Mouse (Mus musculus): ENCODE data around the gene Tmem214. TPM values are rescaled to one million over a fixed set of nuclear protein-coding genes. Genes with fewer than 3 reads are reported as not detected.

The Tmem214 gene
- 80.9 and 122 TPM in 2 replicates for polyA plus RNA-seq (2012; rRNA removed; ENCODE audit: low replicate concordance)

DNA sequence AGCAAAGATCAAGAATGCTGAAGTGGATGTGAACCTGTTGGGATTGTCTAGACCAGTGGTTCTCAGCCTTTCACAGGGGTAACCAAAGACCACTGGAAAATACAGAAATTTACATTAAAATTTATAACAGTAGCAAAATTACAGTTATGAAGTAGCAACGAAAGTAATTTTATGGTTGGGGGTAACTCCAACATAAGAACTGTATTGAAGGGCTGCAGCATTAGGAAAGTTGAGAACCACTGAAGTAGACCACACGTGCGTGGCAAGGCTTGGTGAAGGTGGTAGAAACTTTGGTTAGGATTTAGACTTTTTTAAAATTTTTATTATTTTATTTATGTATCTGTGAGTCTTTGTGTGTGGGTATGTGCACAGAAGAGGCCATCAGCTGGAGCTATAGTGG lies at the start of gene Tmem214:
TSS of gene Tmem214 (plus strand) at position 301 of the 400 bp plus-strand sequence.

GRCm38 (mm10) chr5:30888337-30889087 lies 20.7 kb downstream of the Tmem214 start, which contains the start of gene Agbl5:
Agbl5 (plus strand) TSS chr5:30888694.

DNA sequence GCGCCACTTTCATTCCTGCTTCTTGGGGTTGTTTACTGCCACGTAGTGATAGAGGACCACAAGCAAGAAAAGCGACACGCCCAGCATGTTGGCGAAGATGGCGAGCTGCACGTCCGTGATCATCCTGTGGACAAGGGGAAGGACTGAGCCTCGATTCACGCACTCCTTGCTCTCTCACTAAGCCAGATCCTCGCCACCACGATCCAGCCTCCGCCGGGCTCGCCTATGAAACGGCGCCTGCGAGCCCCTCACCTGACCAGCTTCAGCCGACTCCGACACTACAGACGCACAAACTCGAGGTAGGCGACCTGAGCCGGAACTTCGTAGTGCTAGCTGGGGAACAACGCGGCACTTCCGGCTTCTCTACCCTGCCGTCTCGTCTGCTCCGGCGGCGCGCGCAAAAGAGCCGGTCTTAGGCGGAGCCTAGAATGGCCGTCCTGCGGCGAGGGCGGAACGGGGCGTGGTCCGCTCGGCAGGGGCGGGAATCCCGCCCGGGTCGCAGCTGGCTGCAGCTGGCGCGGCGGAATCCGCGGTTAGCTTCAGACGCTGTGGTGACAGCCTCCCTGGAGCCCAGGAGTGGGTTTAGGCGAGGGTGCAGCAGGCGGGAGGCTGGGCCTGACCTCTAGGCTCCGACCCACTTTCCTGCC lies 39.7 kb downstream of the Tmem214 start, which contains the start of gene Ost4:
TSS of gene Ost4 (minus strand) at position 376 of the 647 bp plus-strand sequence.

DNA sequence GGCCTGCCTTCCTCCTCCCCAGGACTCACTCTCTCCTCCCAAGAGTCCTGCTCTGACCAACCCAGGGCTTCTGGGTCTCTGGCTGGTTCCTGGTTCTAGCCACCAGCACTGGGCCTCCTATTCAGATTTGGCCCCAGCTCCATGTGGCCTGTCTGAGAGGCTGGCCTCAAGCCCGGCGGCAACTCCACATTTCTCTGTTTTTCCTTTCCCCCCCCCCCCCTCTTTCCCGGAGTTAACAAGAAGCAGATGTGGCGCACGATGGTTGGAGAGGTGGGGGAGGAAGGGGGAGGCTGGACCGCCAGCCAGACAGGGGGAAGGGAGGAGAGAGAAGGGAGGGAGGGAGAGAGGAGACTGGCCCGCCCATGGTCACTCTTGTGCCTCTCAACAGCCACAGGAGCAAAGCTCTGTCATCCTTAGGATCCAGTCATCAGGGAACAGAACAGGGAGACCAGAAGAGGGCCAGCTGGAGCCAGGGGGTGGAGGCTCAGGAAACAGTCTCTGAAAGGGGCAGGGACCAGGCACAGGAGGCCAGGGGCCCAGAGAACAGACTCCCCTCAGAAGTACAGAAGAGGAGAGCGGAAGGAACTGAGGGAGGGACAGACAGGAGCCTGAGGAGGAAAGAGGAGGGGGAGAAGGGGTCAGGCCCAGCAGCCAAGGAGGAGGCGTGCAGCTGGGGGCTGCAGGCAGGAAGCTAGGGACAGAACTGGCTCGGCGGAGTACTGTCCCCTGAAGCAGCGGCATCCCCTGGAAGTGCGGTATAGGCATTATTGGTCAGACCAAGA lies 45.4 kb downstream of the Tmem214 start, which contains the start of gene Emilin1:
TSS of gene Emilin1 (plus strand) at position 343 of the 782 bp plus-strand sequence.

DNA sequence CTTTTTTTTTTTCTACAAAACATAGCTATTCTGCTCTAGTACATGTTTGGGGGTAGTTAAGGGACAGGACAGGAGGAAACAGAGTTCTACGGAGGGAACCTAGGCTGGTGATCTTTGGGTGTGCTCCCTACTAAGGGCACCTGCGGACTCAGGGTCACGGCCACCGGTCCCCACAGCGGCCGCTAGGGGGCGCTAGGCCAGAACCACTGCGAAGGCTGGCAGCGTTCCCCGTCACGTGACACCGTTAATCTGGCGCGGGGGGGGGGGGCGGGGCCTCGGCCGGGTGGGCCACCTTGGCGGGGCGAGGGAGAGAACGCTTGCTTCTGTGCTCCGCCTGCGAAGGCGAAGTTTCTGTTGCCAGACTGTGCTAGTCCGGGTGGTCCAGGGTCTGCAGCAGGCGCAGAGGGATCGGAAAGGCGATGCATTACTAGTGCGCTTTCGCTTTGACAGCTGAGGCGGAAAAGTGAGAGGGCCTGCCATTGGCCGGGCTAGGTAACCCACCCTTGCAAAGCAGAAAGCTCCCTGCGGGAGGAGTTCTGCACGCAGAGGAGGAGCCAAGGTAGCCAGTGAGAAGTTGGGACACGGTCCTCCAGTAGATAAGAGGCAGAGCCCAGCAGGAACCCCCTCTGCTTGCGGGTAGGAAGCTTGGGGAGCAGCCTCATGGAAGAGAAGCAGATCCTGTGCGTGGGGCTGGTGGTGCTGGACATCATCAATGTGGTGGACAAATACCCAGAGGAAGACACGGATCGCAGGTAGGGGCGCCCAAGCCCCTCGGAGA lies 53.6 kb downstream of the Tmem214 start, which contains the start of gene Khk:
TSS of gene Khk (plus strand) at position 176 of the 778 bp plus-strand sequence.

Other genes with a start within 250 kb of the Tmem214 start
- 72.8 and 91.1 TPM in 2 replicates for gene Slc35f6, start 220.1 kb upstream of the Tmem214 start, polyA plus RNA-seq (2012; rRNA removed; ENCODE audit: low replicate concordance)
- gene Cenpa, start 201.2 kb upstream of the Tmem214 start, polyA plus RNA-seq (2012; rRNA removed; ENCODE audit: low replicate concordance) = 6.7 and 24.1 TPM in 2 replicates
- gene Dpysl5, start 156.4 kb upstream of the Tmem214 start, polyA plus RNA-seq (2012; rRNA removed; ENCODE audit: low replicate concordance) = 0.23 and 1.1 TPM in 2 replicates
- gene Mapre3, start 53.4 kb upstream of the Tmem214 start, polyA plus RNA-seq (2012; rRNA removed; ENCODE audit: low replicate concordance) = 43.8 and 48.3 TPM in 2 replicates
- 7.7 and 21.6 TPM in 2 replicates for gene Agbl5, start 20.7 kb downstream of the Tmem214 start, polyA plus RNA-seq (2012; rRNA removed; ENCODE audit: low replicate concordance)
- 286 and 295 TPM in 2 replicates for gene Ost4, start 39.8 kb downstream of the Tmem214 start, polyA plus RNA-seq (2012; rRNA removed; ENCODE audit: low replicate concordance)
- gene Emilin1, start 45.4 kb downstream of the Tmem214 start, polyA plus RNA-seq (2012; rRNA removed; ENCODE audit: low replicate concordance) = 32.9 and 197 TPM in 2 replicates
- 35.3 and 66.7 TPM in 2 replicates for gene Khk, start 53.4 kb downstream of the Tmem214 start, polyA plus RNA-seq (2012; rRNA removed; ENCODE audit: low replicate concordance)
- gene Cgref1, start 77.6 kb downstream of the Tmem214 start, polyA plus RNA-seq (2012; rRNA removed; ENCODE audit: low replicate concordance) = 1.1 and 6.2 TPM in 2 replicates
- gene Preb, start 92.3 kb downstream of the Tmem214 start, polyA plus RNA-seq (2012; rRNA removed; ENCODE audit: low replicate concordance) = 289 and 327 TPM in 2 replicates
- 0.69 and 25.8 TPM in 2 replicates for gene Tcf23, start 100.7 kb downstream of the Tmem214 start, polyA plus RNA-seq (2012; rRNA removed; ENCODE audit: low replicate concordance)
- 209 and 273 TPM in 2 replicates for gene Atraid, start 180.3 kb downstream of the Tmem214 start, polyA plus RNA-seq (2012; rRNA removed; ENCODE audit: low replicate concordance)
- gene Slc5a6, start 180.9 kb downstream of the Tmem214 start, polyA plus RNA-seq (2012; rRNA removed; ENCODE audit: low replicate concordance) = 40.4 and 53.2 TPM in 2 replicates
- 21.5 and 75.0 TPM in 2 replicates for gene Cad, start 186.8 kb downstream of the Tmem214 start, polyA plus RNA-seq (2012; rRNA removed; ENCODE audit: low replicate concordance)
- not detected in 2 replicates for gene Dnajc5g, start 238.3 kb downstream of the Tmem214 start, polyA plus RNA-seq (2012; rRNA removed; ENCODE audit: low replicate concordance)
- 0.12 TPM in 1 of 2 replicates, not detected in the other for gene Slc30a3, start 240.2 kb downstream of the Tmem214 start, polyA plus RNA-seq (2012; rRNA removed; ENCODE audit: low replicate concordance)
- gene Trim54, start 248.7 kb downstream of the Tmem214 start, polyA plus RNA-seq (2012; rRNA removed; ENCODE audit: low replicate concordance) = not detected in 2 replicates